Mouse (Mus musculus): ENCODE measurements around the gene Pram1. TPM values are rescaled to one million over a fixed set of nuclear protein-coding genes. Genes with fewer than 3 reads are reported as not detected.

Pram1 gene
- polyA plus RNA-seq, 1 experiment from 2014 or later = 0.36 TPM

GRCm38 (mm10) chr17:33629487-33630125, 8.2 kb upstream of the Pram1 start:
- H3K36me3 ChIP-seq = peaks cover 35% of the 10 kb centered on the region
- H3K4me1 ChIP-seq (replicated peaks) = peaks cover 26% of the 10 kb centered on the region
- H3K4me2 ChIP-seq = peak overlapping the region; percentile 67
- no peaks in the 10 kb centered on the region for H3K9me3 ChIP-seq
- 75% methylated on average over 12 of the region's 12 CpGs for WGBS
- ATAC-seq (ENCODE audit: low read depth) = peak; percentile 21
- H3K9ac ChIP-seq = peak overlapping the region; percentile 78
- H3K27me3 ChIP-seq = no peaks in the 10 kb centered on the region
- peak overlapping the region; percentile 96 for H3K27ac ChIP-seq (replicated peaks)
- peak overlapping the region; percentile 55 for H3K4me3 ChIP-seq

GRCm38 (mm10) chr17:33630171-33630895, 7.5 kb upstream of the Pram1 start:
- ATAC-seq (ENCODE audit: low read depth) = no peak
- no peak overlapping the region for H3K27ac ChIP-seq (replicated peaks)
- H3K4me2 ChIP-seq = peak overlapping the region; percentile 67
- H3K9ac ChIP-seq = peak overlapping the region; percentile 78; the same call in 1 of the 2 replicates
- peaks cover 39% of the 10 kb centered on the region for H3K36me3 ChIP-seq
- WGBS = 84% methylated on average over 13 of the region's 13 CpGs
- no peaks in the 10 kb centered on the region for H3K9me3 ChIP-seq
- H3K4me3 ChIP-seq = no peak overlapping the region
- no peaks in the 10 kb centered on the region for H3K27me3 ChIP-seq
- H3K4me1 ChIP-seq (replicated peaks) = peaks cover 26% of the 10 kb centered on the region

GRCm38 (mm10) chr17:33631236-33631635, 6.6 kb upstream of the Pram1 start:
- H3K9ac ChIP-seq = 0 out of 2 replicates have a peak overlapping the region, but pooled peaks have one; percentile 27
- no peak for ATAC-seq (ENCODE audit: low read depth)
- H3K9me3 ChIP-seq = no peaks in the 10 kb centered on the region
- no peak overlapping the region for H3K27ac ChIP-seq (replicated peaks)
- H3K4me3 ChIP-seq = no peak overlapping the region
- H3K36me3 ChIP-seq = peaks cover 43% of the 10 kb centered on the region
- peaks cover 26% of the 10 kb centered on the region for H3K4me1 ChIP-seq (replicated peaks)
- H3K27me3 ChIP-seq = no peaks in the 10 kb centered on the region
- no peak overlapping the region for H3K4me2 ChIP-seq
- whole genome bisulfite sequencing = 95% methylated on average over 9 of the region's 9 CpGs

GRCm38 (mm10) chr17:33631796-33632195, 6.1 kb upstream of the Pram1 start:
- ATAC-seq (ENCODE audit: low read depth) = no peak
- no peak overlapping the region for H3K4me3 ChIP-seq
- H3K27me3 ChIP-seq = no peaks in the 10 kb centered on the region
- 82% methylated on average over 5 of the region's 5 CpGs for WGBS
- peaks cover 26% of the 10 kb centered on the region for H3K4me1 ChIP-seq (replicated peaks)
- H3K9me3 ChIP-seq = no peaks in the 10 kb centered on the region
- no peak overlapping the region for H3K4me2 ChIP-seq
- H3K9ac ChIP-seq = no peak overlapping the region
- no peak overlapping the region for H3K27ac ChIP-seq (replicated peaks)
- H3K36me3 ChIP-seq = peaks cover 45% of the 10 kb centered on the region

GRCm38 (mm10) chr17:33637038-33637437, 818 bp upstream of the Pram1 start:
- no peak overlapping the region for H3K27ac ChIP-seq (replicated peaks)
- no peaks in the 10 kb centered on the region for H3K27me3 ChIP-seq
- peaks cover 61% of the 10 kb centered on the region for H3K36me3 ChIP-seq
- no peaks in the 10 kb centered on the region for H3K4me1 ChIP-seq (replicated peaks)
- no peak overlapping the region for H3K9ac ChIP-seq
- H3K9me3 ChIP-seq = no peaks in the 10 kb centered on the region
- ATAC-seq (ENCODE audit: low read depth) = no peak
- H3K4me2 ChIP-seq = no peak overlapping the region
- H3K4me3 ChIP-seq = no peak overlapping the region
- 76% methylated on average over 2 of the region's 2 CpGs for WGBS

GRCm38 (mm10) chr17:33639743-33640142, 1.9 kb downstream of the Pram1 start:
- WGBS = 67% methylated on average over 6 of the region's 6 CpGs
- ATAC-seq (ENCODE audit: low read depth) = no peak

GRCm38 (mm10) chr17:33644068-33644467, 6.2 kb downstream of the Pram1 start:
- no peaks in the 10 kb centered on the region for H3K9me3 ChIP-seq
- no peaks in the 10 kb centered on the region for H3K4me1 ChIP-seq (replicated peaks)
- no peak overlapping the region for H3K27ac ChIP-seq (replicated peaks)
- no peak overlapping the region for H3K4me3 ChIP-seq
- H3K9ac ChIP-seq = no peak overlapping the region
- ATAC-seq (ENCODE audit: low read depth) = no peak
- H3K4me2 ChIP-seq = no peak overlapping the region
- no peaks in the 10 kb centered on the region for H3K27me3 ChIP-seq
- H3K36me3 ChIP-seq = peaks cover 83% of the 10 kb centered on the region
- WGBS = 97% methylated on average over 4 of the region's 4 CpGs

More at GRCm38 (mm10) chr17:33639743-33640142, 1.9 kb downstream of the Pram1 start:
- Histone ChIP-seq H3K27ac (replicated peaks) (no peak overlapping the region), H3K27me3 (no peaks in the 10 kb centered on the region), H3K4me2 (no peak overlapping the region), H3K36me3 (peaks cover 71% of the 10 kb centered on the region), H3K4me3 (no peak overlapping the region), H3K9me3 (no peaks in the 10 kb centered on the region), H3K4me1 (replicated peaks) (no peaks in the 10 kb centered on the region), H3K9ac (no peak overlapping the region)

GRCm38 (mm10) chr17:33645073-33645472, 7.2 kb downstream of the Pram1 start:
- Histone ChIP-seq H3K36me3 (peaks cover 91% of the 10 kb centered on the region), H3K27ac (replicated peaks) (no peak overlapping the region), H3K4me3 (no peak overlapping the region), H3K4me1 (replicated peaks) (no peaks in the 10 kb centered on the region), H3K9ac (no peak overlapping the region), H3K4me2 (no peak overlapping the region), H3K9me3 (no peaks in the 10 kb centered on the region), H3K27me3 (no peaks in the 10 kb centered on the region)
- ATAC-seq (ENCODE audit: low read depth) = no peak
- WGBS = 97% methylated on average over 8 of the region's 8 CpGs

GRCm38 (mm10) chr17:33649781-33650475, 12.1 kb downstream of the Pram1 start:
- H3K4me1 ChIP-seq (replicated peaks) = no peaks in the 10 kb centered on the region
- 97% methylated on average over 34 of the region's 34 CpGs for WGBS
- no peak overlapping the region for H3K4me2 ChIP-seq
- H3K36me3 ChIP-seq = peaks cover 98% of the 10 kb centered on the region
- H3K27ac ChIP-seq (replicated peaks) = no peak overlapping the region
- no peak overlapping the region for H3K4me3 ChIP-seq
- H3K9ac ChIP-seq = no peak overlapping the region
- peak; percentile 32; the same call in 1 of the 2 replicates for ATAC-seq (ENCODE audit: low read depth)
- H3K9me3 ChIP-seq = no peaks in the 10 kb centered on the region
- no peaks in the 10 kb centered on the region for H3K27me3 ChIP-seq

- 89% methylated on average over 3 of the region's 3 CpGs for WGBS
- no peak for ATAC-seq (ENCODE audit: low read depth)
Observed at GRCm38 (mm10) chr17:33666813-33667212, 29.0 kb downstream of the Pram1 start.

GRCm38 (mm10) chr17:33669681-33670080, 31.8 kb downstream of the Pram1 start:
- ATAC-seq (ENCODE audit: low read depth) = no peak
- no peak overlapping the region for H3K4me2 ChIP-seq
- H3K36me3 ChIP-seq = peaks cover 38% of the 10 kb centered on the region
- H3K4me3 ChIP-seq = no peak overlapping the region
- no peak overlapping the region for H3K27ac ChIP-seq (replicated peaks)
- peaks cover 14% of the 10 kb centered on the region for H3K4me1 ChIP-seq (replicated peaks)
- H3K9me3 ChIP-seq = no peaks in the 10 kb centered on the region
- H3K9ac ChIP-seq = no peak overlapping the region
- WGBS = 88% methylated on average over 3 of the region's 3 CpGs
- no peaks in the 10 kb centered on the region for H3K27me3 ChIP-seq

More at GRCm38 (mm10) chr17:33666813-33667212, 29.0 kb downstream of the Pram1 start:
- Histone ChIP-seq H3K27me3 (no peaks in the 10 kb centered on the region), H3K27ac (replicated peaks) (no peak overlapping the region), H3K4me2 (no peak overlapping the region), H3K9ac (no peak overlapping the region), H3K4me1 (replicated peaks) (peaks cover 14% of the 10 kb centered on the region), H3K9me3 (no peaks in the 10 kb centered on the region), H3K4me3 (no peak overlapping the region), H3K36me3 (peaks cover 59% of the 10 kb centered on the region)

- Histone ChIP-seq H3K4me3 (no peak overlapping the region), H3K4me2 (no peak overlapping the region), H3K27ac (replicated peaks) (no peak overlapping the region), H3K27me3 (no peaks in the 10 kb centered on the region), H3K9me3 (no peaks in the 10 kb centered on the region), H3K9ac (no peak overlapping the region), H3K4me1 (replicated peaks) (peaks cover 21% of the 10 kb centered on the region), H3K36me3 (peaks cover 21% of the 10 kb centered on the region)
- WGBS = 81% methylated on average over 1 of the region's 1 CpGs
- no peak for ATAC-seq (ENCODE audit: low read depth)
Observed at GRCm38 (mm10) chr17:33673837-33674236, 36.0 kb downstream of the Pram1 start.
